Mouse (Mus musculus) brain, embryonic 14.5 days (tissue): Measurements from ENCODE around the gene Syt16.

Experiments used
- CTCF ChIP-seq: fragments of 200-500 bp; IDR thresholded peaks from 2 replicates; pipeline ENCODE4 v1.5.1; 2012; ENCODE audit warnings: inconsistent platforms, mild to moderate bottlenecking, moderate library complexity, borderline replicate concordance; ENCODE audit not compliant: insufficient read depth, insufficient read length; ENCODE audit errors: extremely low read depth
- POLR2A ChIP-seq: fragments of 200-500 bp; IDR thresholded peaks from 2 replicates; pipeline ENCODE4 v1.6.1; 2012; ENCODE audit warnings: mild to moderate bottlenecking, inconsistent platforms, borderline replicate concordance; ENCODE audit not compliant: poor library complexity, insufficient read depth, insufficient read length, severe bottlenecking; ENCODE audit errors: extremely low read depth

DNA sequence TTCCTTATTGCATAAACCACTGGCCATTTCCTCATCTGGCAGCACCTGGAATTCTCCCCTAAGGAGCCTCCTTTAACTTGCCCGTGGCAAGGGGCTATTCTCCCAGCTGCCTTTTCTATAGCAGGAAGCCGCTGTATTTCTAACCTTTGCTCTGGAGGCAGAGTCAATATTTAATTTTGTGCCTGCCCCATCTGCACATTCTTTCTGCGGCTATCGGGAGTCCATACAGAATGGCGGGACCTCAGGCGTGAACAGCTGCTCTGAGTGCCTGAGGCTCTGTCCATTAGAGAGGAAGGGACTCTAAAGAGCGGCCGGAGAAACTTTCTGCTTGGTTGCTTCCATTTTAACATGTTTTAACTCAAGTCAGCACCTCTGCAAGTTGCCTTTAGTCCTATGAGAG is 89.6 kb downstream of the Syt16 start:
- no peak for TF ChIP-seq CTCF
- TF ChIP-seq POLR2A = no peak
